Mouse (Mus musculus): ENCODE measurements around the gene Samd4. TPM values are rescaled to one million over a fixed set of nuclear protein-coding genes. Genes with fewer than 3 reads are reported as not detected.

Samd4 gene
- total and polyA plus RNA-seq, 2 experiments, result 1.6 TPM

GRCm38 (mm10) chr14:47111341-47111740 is 228.7 kb downstream of the Samd4 start:
- Histone ChIP-seq H3K27me3 (ENCODE audit: control insufficient read depth, insufficient read depth, low read length) (0 out of 2 replicates have a peak, but pooled peaks cover 2% of the 10 kb centered on the region), H3K9ac (ENCODE audit: low read depth, low read length) (no peak overlapping the region), H3K4me3 (ENCODE audit: insufficient read depth, low read depth, low read length) (no peak overlapping the region), H3K79me2 (ENCODE audit: control insufficient read depth, insufficient read depth, low read length) (no peaks in the 10 kb centered on the region), H3K4me1 (ENCODE audit: control insufficient read depth, insufficient read depth, low read length) (no peaks in the 10 kb centered on the region), H3K36me3 (ENCODE audit: control insufficient read depth, insufficient read depth, low read length) (no peaks in the 10 kb centered on the region), H3K27ac (replicated peaks; ENCODE audit: insufficient read depth, low read depth, low read length) (no peak overlapping the region)
- no peak for DNase-seq (ENCODE audit: extremely low read depth, low read depth, low spot score)
- no peak for TF ChIP-seq CTCF (IDR thresholded peaks at IDR 0.05; ENCODE audit: low read depth, low read length)
- no peak for TF ChIP-seq POLR2A (IDR thresholded peaks at IDR 0.05; ENCODE audit: extremely low read depth, insufficient read depth, low read length)
- 38% methylated on average over 9 of the region's 9 CpGs for WGBS

- WGBS, result 75% methylated on average over 9 of the region's 9 CpGs
- Histone ChIP-seq H3K9ac (ENCODE audit: low read depth, low read length) (no peak overlapping the region), H3K36me3 (ENCODE audit: control insufficient read depth, insufficient read depth, low read length) (no peaks in the 10 kb centered on the region), H3K79me2 (ENCODE audit: control insufficient read depth, insufficient read depth, low read length) (no peaks in the 10 kb centered on the region), H3K4me1 (ENCODE audit: control insufficient read depth, insufficient read depth, low read length) (no peaks in the 10 kb centered on the region), H3K27me3 (ENCODE audit: control insufficient read depth, insufficient read depth, low read length) (0 out of 2 replicates have a peak, but pooled peaks cover 2% of the 10 kb centered on the region), H3K4me3 (ENCODE audit: insufficient read depth, low read depth, low read length) (no peak overlapping the region), H3K27ac (replicated peaks; ENCODE audit: insufficient read depth, low read depth, low read length) (no peak overlapping the region)
- no peak for DNase-seq (ENCODE audit: extremely low read depth, low read depth, low spot score)
- TF ChIP-seq CTCF (IDR thresholded peaks at IDR 0.05; ENCODE audit: low read depth, low read length), result no peak
- TF ChIP-seq POLR2A (IDR thresholded peaks at IDR 0.05; ENCODE audit: extremely low read depth, insufficient read depth, low read length), result no peak
Measured at GRCm38 (mm10) chr14:47115154-47115553, 232.5 kb downstream of the Samd4 start.

GRCm38 (mm10) chr14:47116062-47116762 is 233.6 kb downstream of the Samd4 start:
- TF ChIP-seq POLR2A (IDR thresholded peaks at IDR 0.05; ENCODE audit: extremely low read depth, insufficient read depth, low read length) (no peak), CTCF (IDR thresholded peaks at IDR 0.05; ENCODE audit: low read depth, low read length) (no peak)
- Histone ChIP-seq H3K27ac (replicated peaks; ENCODE audit: insufficient read depth, low read depth, low read length) (no peak overlapping the region), H3K27me3 (ENCODE audit: control insufficient read depth, insufficient read depth, low read length) (no peaks in the 10 kb centered on the region), H3K4me3 (ENCODE audit: insufficient read depth, low read depth, low read length) (no peak overlapping the region), H3K36me3 (ENCODE audit: control insufficient read depth, insufficient read depth, low read length) (no peaks in the 10 kb centered on the region), H3K4me1 (ENCODE audit: control insufficient read depth, insufficient read depth, low read length) (no peaks in the 10 kb centered on the region), H3K79me2 (ENCODE audit: control insufficient read depth, insufficient read depth, low read length) (no peaks in the 10 kb centered on the region), H3K9ac (ENCODE audit: low read depth, low read length) (no peak overlapping the region)
- DNase-seq (ENCODE audit: extremely low read depth, low read depth, low spot score), result no peak
- 78% methylated on average over 10 of the region's 10 CpGs for WGBS

GRCm38 (mm10) chr14:47117522-47117921 is 234.9 kb downstream of the Samd4 start:
- 64% methylated on average over 7 of the region's 7 CpGs for WGBS
- no peak for TF ChIP-seq POLR2A (IDR thresholded peaks at IDR 0.05; ENCODE audit: extremely low read depth, insufficient read depth, low read length)
- no peak for TF ChIP-seq CTCF (IDR thresholded peaks at IDR 0.05; ENCODE audit: low read depth, low read length)
- Histone ChIP-seq H3K79me2 (ENCODE audit: control insufficient read depth, insufficient read depth, low read length) (no peaks in the 10 kb centered on the region), H3K36me3 (ENCODE audit: control insufficient read depth, insufficient read depth, low read length) (no peaks in the 10 kb centered on the region), H3K9ac (ENCODE audit: low read depth, low read length) (no peak overlapping the region), H3K27ac (replicated peaks; ENCODE audit: insufficient read depth, low read depth, low read length) (no peak overlapping the region), H3K4me1 (ENCODE audit: control insufficient read depth, insufficient read depth, low read length) (no peaks in the 10 kb centered on the region), H3K27me3 (ENCODE audit: control insufficient read depth, insufficient read depth, low read length) (no peaks in the 10 kb centered on the region), H3K4me3 (ENCODE audit: insufficient read depth, low read depth, low read length) (no peak overlapping the region)
- no peak for DNase-seq (ENCODE audit: extremely low read depth, low read depth, low spot score)

- no peak overlapping the region for H3K27ac ChIP-seq (replicated peaks; ENCODE audit: insufficient read depth, low read depth, low read length)
- 74% methylated on average over 5 of the region's 5 CpGs for WGBS
Measured at GRCm38 (mm10) chr14:47127987-47128386, 245.3 kb downstream of the Samd4 start.

GRCm38 (mm10) chr14:47133948-47134347 is 251.3 kb downstream of the Samd4 start:
- TF ChIP-seq POLR2A (IDR thresholded peaks at IDR 0.05; ENCODE audit: extremely low read depth, insufficient read depth, low read length), result no peak
- no peak for TF ChIP-seq CTCF (IDR thresholded peaks at IDR 0.05; ENCODE audit: low read depth, low read length)
- no peak overlapping the region for H3K9ac ChIP-seq (ENCODE audit: low read depth, low read length)
- H3K27me3 ChIP-seq (ENCODE audit: control insufficient read depth, insufficient read depth, low read length), result no peaks in the 10 kb centered on the region
- no peak for DNase-seq (ENCODE audit: extremely low read depth, low read depth, low spot score)
- no peaks in the 10 kb centered on the region for H3K79me2 ChIP-seq (ENCODE audit: control insufficient read depth, insufficient read depth, low read length)
- no peak overlapping the region for H3K27ac ChIP-seq (replicated peaks; ENCODE audit: insufficient read depth, low read depth, low read length)
- H3K4me3 ChIP-seq (ENCODE audit: insufficient read depth, low read depth, low read length), result no peak overlapping the region
- H3K36me3 ChIP-seq (ENCODE audit: control insufficient read depth, insufficient read depth, low read length), result no peaks in the 10 kb centered on the region
- WGBS, result 77% methylated on average over 10 of the region's 10 CpGs
- no peaks in the 10 kb centered on the region for H3K4me1 ChIP-seq (ENCODE audit: control insufficient read depth, insufficient read depth, low read length)

More at GRCm38 (mm10) chr14:47127987-47128386, 245.3 kb downstream of the Samd4 start:
- TF ChIP-seq CTCF (IDR thresholded peaks at IDR 0.05; ENCODE audit: low read depth, low read length), result no peak
- TF ChIP-seq POLR2A (IDR thresholded peaks at IDR 0.05; ENCODE audit: extremely low read depth, insufficient read depth, low read length), result no peak
- Histone ChIP-seq H3K4me3 (ENCODE audit: insufficient read depth, low read depth, low read length) (no peak overlapping the region), H3K36me3 (ENCODE audit: control insufficient read depth, insufficient read depth, low read length) (no peaks in the 10 kb centered on the region), H3K79me2 (ENCODE audit: control insufficient read depth, insufficient read depth, low read length) (no peaks in the 10 kb centered on the region), H3K9ac (ENCODE audit: low read depth, low read length) (no peak overlapping the region), H3K4me1 (ENCODE audit: control insufficient read depth, insufficient read depth, low read length) (no peaks in the 10 kb centered on the region), H3K27me3 (ENCODE audit: control insufficient read depth, insufficient read depth, low read length) (no peaks in the 10 kb centered on the region)
- DNase-seq (ENCODE audit: extremely low read depth, low read depth, low spot score), result no peak
